Mouse (Mus musculus) midbrain, embryonic 16.5 days (tissue): Measurements from ENCODE around the gene Phf1. TPM values are rescaled to one million over a fixed set of nuclear protein-coding genes. Genes with fewer than 3 reads are reported as not detected.
A peak's percentile ranks its signal among the peaks of the same experiment; 100 is the strongest.
"Not testable (repeated sequence)": the region's sequence is repeated elsewhere in the genome, so short reads cannot be mapped to it uniquely, and the experiment has no call there.

Experiments
- ATAC-seq: fragments of 200-750 bp; cut with Nextera tagmentation; 2 replicates; pipeline ENCODE4 v1.8.0; 2017; ENCODE audit warnings: moderate TSS enrichment
- H3K27ac ChIP-seq: fragments of 300-500 bp; sonication (generic); 2 replicates; pipeline ENCODE4 v1.5.1; 2014; ENCODE audit warnings: mild to moderate bottlenecking, low read length, mixed read lengths
- H3K27me3 ChIP-seq: fragments of 300-500 bp; sonication (generic); 2 replicates; pipeline ENCODE4 v1.6.1; 2014; ENCODE audit warnings: low read depth, low read length, mixed read lengths; ENCODE audit not compliant: control insufficient read depth, insufficient read depth
- H3K36me3 ChIP-seq: fragments of 300-500 bp; sonication (generic); 2 replicates; pipeline ENCODE4 v1.6.1; 2014; ENCODE audit warnings: mild to moderate bottlenecking, low read length, moderate library complexity, mixed read lengths; ENCODE audit not compliant: control insufficient read depth, insufficient read depth
- H3K4me1 ChIP-seq: fragments of 300-500 bp; sonication (generic); 2 replicates; pipeline ENCODE4 v1.6.1; 2014; ENCODE audit warnings: mild to moderate bottlenecking, low read length, mixed read lengths; ENCODE audit not compliant: control insufficient read depth, insufficient read depth
- H3K4me2 ChIP-seq: fragments of 300-500 bp; sonication (generic); 2 replicates; pipeline ENCODE4 v1.6.1; 2014; ENCODE audit warnings: mild to moderate bottlenecking, low read length, mixed read lengths
- H3K4me3 ChIP-seq: fragments of 300-500 bp; sonication (generic); 2 replicates; pipeline ENCODE4 v1.5.1; 2014; ENCODE audit warnings: low read depth, mild to moderate bottlenecking, low read length, moderate library complexity, mixed read lengths
- H3K9ac ChIP-seq: fragments of 300-500 bp; sonication (generic); 2 replicates; pipeline ENCODE4 v1.6.1; 2014; ENCODE audit warnings: low read depth, low read length, mixed read lengths
- H3K9me3 ChIP-seq: fragments of 300-500 bp; sonication (generic); replicated peaks from 2 replicates; pipeline ENCODE4 v1.6.1; 2014; ENCODE audit warnings: mild to moderate bottlenecking, low read length, mixed read lengths; ENCODE audit not compliant: control insufficient read depth, poor library complexity, severe bottlenecking
- WGBS: fragments of 180-500 bp; shearing (Covaris S2); extraction: QIAGEN DNeasy Blood & Tissue Kit; methylation state at CpG from one replicate; pipeline ENCODE4 v1.1.7; 2014; 5-methylcytosine and 5-hydroxymethylcytosine counted together
- polyA plus RNA-seq: library from polyadenylated mRNA; unstranded; fragments of >200 nt; fragmentation: Nextera tagmentation; extraction: Ambion mirVana; gene quantifications from 2 replicates; pipeline ENCODE4 v1.2.1, GENCODE M21; 2015

The Phf1 gene
- polyA plus RNA-seq, 1 experiment from 2014 or later, result 28.0 TPM

DNA sequence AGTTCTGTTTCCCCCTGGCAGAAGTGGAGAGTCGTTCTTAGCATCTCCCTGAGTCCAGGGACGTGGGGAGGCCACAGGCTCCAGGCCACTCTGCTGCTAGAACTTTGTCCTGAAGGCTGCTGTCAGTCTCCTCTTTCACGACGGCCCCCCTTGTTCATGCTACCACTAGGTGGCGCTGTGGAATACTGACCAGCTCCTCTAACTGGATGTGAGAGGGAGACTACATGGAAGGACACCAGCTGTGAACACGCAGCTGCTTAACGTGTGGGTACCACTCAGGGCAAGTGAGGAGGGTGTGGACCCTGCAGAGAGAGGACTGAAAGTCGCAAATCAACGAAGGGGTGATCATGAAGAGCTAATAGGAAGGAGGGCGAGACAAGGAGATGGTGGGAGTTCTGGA is 37.3 kb upstream of the Phf1 start:
- WGBS, result 15% methylated on average over 10 of the region's 10 CpGs
- no peaks in the 10 kb centered on the region for H3K9me3 ChIP-seq
- H3K4me3 ChIP-seq, result no peak overlapping the region
- no peak overlapping the region for H3K4me2 ChIP-seq
- no peaks in the 10 kb centered on the region for H3K36me3 ChIP-seq
- no peak overlapping the region for H3K27ac ChIP-seq
- peaks cover 2% of the 10 kb centered on the region for H3K4me1 ChIP-seq
- ATAC-seq, result no peak
- H3K27me3 ChIP-seq, result no peaks in the 10 kb centered on the region
- no peak overlapping the region for H3K9ac ChIP-seq

DNA sequence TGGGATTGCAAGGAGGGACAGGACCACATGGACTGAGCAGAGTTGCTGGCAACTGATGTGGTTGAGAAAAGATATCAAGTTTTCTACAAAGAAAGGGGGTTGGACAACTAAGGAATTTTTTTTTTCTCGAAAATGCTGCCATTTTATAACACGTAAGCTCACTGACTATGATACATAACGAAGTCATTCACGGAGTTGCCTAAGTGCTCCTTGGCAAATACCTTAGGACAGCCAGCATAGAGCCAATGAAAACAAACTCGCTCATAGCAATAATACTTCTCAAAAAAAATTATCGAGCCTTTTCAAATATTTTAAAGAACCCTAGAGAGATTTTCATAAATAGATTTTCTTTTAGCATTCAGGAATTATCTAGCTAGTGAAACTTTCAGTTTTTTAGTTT is 31.9 kb upstream of the Phf1 start:
- H3K4me2 ChIP-seq, result no peak overlapping the region
- no peak for ATAC-seq
- no peaks in the 10 kb centered on the region for H3K27me3 ChIP-seq
- WGBS, result 87% methylated on average over 6 of the region's 6 CpGs
- no peak overlapping the region for H3K4me3 ChIP-seq
- no peaks in the 10 kb centered on the region for H3K4me1 ChIP-seq
- H3K9ac ChIP-seq, result no peak overlapping the region
- no peaks in the 10 kb centered on the region for H3K36me3 ChIP-seq
- H3K27ac ChIP-seq, result no peak overlapping the region
- no peaks in the 10 kb centered on the region for H3K9me3 ChIP-seq

DNA sequence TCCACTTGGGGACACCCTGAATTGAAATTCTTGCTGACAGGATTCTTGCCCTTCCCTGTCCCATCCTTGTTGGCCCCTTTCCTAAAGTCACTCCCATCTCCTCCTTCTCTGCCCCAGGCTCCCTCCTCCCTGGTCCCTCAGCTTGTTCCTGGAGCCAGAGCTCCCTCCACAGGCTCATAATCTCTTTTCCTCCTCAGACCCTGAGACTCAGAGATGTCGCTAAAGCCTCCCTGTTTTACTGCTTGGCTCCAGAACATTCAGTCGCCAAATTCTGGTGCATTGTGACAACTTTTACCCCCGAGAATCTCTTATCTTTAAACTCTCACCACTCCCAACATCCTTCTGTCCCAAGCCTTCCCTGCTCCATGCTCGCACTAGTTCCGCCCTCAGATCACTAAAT is 28.5 kb upstream of the Phf1 start:
- WGBS, result 66% methylated on average over 5 of the region's 5 CpGs
- H3K27ac ChIP-seq, result no peak overlapping the region
- no peak overlapping the region for H3K4me3 ChIP-seq
- no peaks in the 10 kb centered on the region for H3K9me3 ChIP-seq
- H3K9ac ChIP-seq, result no peak overlapping the region
- H3K27me3 ChIP-seq, result no peaks in the 10 kb centered on the region
- no peak overlapping the region for H3K4me2 ChIP-seq
- ATAC-seq, result no peak
- no peaks in the 10 kb centered on the region for H3K4me1 ChIP-seq
- H3K36me3 ChIP-seq, result no peaks in the 10 kb centered on the region

DNA sequence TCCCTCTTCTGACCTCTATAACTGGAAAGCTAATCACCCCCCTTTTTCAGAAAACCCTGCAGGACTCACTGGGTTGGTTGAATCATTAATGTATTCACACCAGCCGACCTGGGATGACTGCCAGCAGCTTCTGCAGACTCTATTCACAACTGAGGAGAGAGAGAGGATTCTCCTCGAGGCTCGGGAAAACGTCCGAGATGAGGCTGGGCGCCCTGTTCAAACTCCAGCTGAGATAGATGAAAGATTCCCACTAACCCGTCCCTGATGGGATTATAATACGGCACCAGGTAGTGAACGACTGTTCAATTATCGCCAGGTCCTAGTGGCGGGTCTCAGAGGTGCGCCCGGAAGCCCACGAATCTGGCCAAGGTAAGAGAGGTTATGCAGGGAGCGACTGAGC is 25.3 kb upstream of the Phf1 start:
- H3K9ac ChIP-seq, H3K27me3 ChIP-seq, H3K4me2 ChIP-seq, H3K4me1 ChIP-seq, H3K36me3 ChIP-seq, H3K27ac ChIP-seq, H3K9me3 ChIP-seq, H3K4me3 ChIP-seq, ATAC-seq: not testable (repeated sequence)
- 76% methylated on average over 14 of the region's 15 CpGs for WGBS

DNA sequence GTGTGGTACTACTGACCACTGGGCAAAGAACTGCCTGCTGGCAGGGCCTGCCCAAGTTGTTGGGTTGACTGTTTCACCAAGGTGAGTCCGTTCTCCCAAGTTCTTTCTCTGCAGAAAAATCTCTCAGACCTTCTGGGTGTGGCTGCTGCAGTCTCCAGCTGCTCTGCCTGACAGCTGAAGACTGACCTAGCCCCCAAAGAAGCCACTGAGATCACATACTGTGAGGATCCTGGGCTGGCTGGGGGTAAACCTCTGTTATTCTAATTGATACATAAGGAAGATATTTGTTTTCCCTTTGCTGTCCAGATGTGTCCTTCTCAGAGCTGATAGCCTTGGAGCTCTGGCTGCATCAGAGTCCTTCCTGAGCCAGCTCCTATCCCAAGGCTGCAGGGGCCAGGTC is 17.6 kb upstream of the Phf1 start:
- no peak overlapping the region for H3K4me2 ChIP-seq
- no peak overlapping the region for H3K4me3 ChIP-seq
- no peak overlapping the region for H3K27ac ChIP-seq
- H3K9ac ChIP-seq, result no peak overlapping the region
- WGBS, result 43% methylated on average over 1 of the region's 1 CpGs
- no peak for ATAC-seq
- peaks cover 4% of the 10 kb centered on the region for H3K4me1 ChIP-seq
- no peaks in the 10 kb centered on the region for H3K9me3 ChIP-seq
- no peaks in the 10 kb centered on the region for H3K27me3 ChIP-seq
- H3K36me3 ChIP-seq, result no peaks in the 10 kb centered on the region

DNA sequence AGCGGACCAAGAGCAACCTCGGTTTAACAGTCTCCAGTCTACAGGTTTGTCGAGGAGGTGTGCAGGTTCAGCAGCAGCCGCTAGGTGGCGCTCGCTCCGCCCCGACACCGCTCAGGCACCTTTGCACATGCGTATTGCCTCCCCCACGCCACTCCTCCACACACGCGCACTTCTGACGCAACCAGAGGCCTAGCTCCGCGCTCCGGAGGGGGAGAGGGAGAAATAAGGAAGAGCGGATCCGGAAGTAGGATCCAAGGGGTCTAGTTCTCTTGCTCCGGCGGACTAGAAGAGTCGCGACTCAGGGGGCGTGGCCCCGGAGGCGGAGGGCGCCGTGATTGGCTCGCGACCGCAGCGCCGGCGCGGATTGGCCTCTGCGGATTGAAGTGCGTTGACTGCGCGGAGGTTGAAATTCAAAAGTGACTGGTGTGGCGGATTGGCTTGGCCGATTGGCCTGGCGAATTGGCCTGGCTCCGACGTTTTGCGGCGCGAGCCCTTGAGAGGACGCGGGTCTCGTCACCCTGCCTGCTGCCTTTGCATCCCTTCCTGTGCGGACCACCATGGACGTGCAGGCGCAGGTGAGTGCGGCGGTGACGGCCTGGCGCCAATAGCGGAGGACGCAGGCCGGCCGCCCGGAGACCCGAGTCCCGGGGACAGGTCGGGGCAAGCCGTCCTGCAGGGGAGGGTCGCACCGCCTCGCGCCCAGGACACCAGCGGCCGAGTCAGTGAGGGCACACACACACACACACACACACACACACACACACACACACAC is 16.0 kb upstream of the Phf1 start, which contains the start of gene Kifc5b:
Kifc5b (plus strand) TSS at position 381 of the 772 bp plus-strand sequence.
- H3K9ac ChIP-seq, result peak within 1 kb of the TSS; percentile 61
- WGBS, result under 1% methylated on average over 68 of the region's 72 CpGs
- peaks cover 4% of the 10 kb centered on the region for H3K4me1 ChIP-seq
- no peaks in the 10 kb centered on the region for H3K9me3 ChIP-seq
- H3K4me2 ChIP-seq, result peak within 1 kb of the TSS; percentile 74
- H3K36me3 ChIP-seq, result no peaks in the 10 kb centered on the region
- no peak within 1 kb of the TSS for H3K27ac ChIP-seq
- H3K27me3 ChIP-seq, result no peaks in the 10 kb centered on the region
- peak within 1 kb of the TSS; percentile 63 for H3K4me3 ChIP-seq
- peak; percentile 99 for ATAC-seq

DNA sequence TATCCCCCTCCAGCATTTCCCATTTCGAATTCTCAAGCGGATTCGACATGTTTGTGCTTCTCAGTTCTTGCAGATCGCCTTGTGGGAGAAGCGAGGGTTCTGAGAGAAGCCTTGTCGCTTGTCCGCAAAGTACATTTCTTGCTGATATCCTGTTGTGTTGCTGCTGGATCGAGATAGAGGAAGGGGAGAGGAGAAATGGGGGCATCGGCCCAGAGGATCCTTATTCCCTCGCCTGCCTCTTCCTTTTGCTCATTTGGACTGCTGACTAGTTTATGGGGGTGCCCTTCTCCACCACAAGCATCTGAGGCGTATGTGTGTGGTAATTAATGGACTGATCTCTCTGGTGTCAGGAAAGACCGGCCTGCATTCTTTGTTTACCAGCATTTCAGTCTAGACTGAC is 15.3 kb upstream of the Phf1 start:
- not testable (repeated sequence) for H3K4me1 ChIP-seq, H3K27ac ChIP-seq, H3K27me3 ChIP-seq, H3K36me3 ChIP-seq, ATAC-seq, H3K9me3 ChIP-seq
- peak overlapping the region; percentile 63 for H3K4me3 ChIP-seq
- WGBS, result 3% methylated on average over 11 of the region's 12 CpGs
- H3K9ac ChIP-seq, result peak overlapping the region; percentile 61; the same call in 1 of the 2 replicates
- H3K4me2 ChIP-seq, result peak overlapping the region; percentile 74

DNA sequence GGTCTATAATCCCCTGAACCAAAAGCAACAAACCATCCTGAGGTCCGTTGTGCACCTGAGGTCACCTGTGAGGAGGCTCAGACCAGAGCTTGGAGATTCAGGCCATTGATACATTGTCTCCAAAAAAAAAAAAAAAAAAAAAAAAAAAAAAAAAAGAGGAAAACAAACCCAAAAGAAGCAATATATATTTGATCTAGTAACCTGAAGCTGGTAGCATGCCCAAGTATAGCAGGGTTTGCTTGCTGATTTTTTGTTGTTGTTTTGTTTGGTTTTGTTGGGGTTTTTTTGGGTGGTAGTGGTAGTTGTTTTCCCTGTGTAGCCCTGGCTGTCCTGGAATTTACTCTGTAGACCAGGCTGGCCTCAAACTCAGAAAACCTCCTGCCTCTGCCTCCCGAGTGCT is 14.5 kb upstream of the Phf1 start:
- peaks cover 4% of the 10 kb centered on the region for H3K4me1 ChIP-seq
- no peak overlapping the region for H3K9ac ChIP-seq
- H3K4me3 ChIP-seq, result no peak overlapping the region
- WGBS, result 81% methylated on average over 2 of the region's 2 CpGs
- H3K4me2 ChIP-seq, result no peak overlapping the region
- H3K36me3 ChIP-seq, result no peaks in the 10 kb centered on the region
- no peak overlapping the region for H3K27ac ChIP-seq
- H3K27me3 ChIP-seq, result no peaks in the 10 kb centered on the region
- ATAC-seq, result no peak
- no peaks in the 10 kb centered on the region for H3K9me3 ChIP-seq

DNA sequence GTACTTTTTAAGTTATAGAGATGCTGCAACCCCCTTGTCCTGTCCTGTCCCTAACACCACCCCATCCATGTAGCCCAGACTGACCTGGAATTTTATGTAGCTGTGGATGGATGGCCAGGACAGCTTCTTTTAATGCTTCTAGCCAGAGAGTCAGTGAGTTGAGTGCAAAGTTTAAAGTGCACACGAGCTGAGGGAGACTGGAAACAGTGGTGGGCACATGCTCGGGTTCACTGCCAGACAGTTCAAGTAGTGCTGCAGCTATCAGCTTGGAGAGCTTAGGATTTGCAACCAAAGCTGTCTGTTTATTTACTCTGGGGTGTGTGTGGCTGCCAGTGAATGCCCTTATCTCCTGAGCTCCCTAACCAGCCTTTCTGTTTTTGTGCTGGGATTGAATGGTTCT is 13.3 kb upstream of the Phf1 start:
- not testable (repeated sequence) for H3K4me3 ChIP-seq, H3K4me2 ChIP-seq, ATAC-seq, H3K9ac ChIP-seq, H3K27ac ChIP-seq, H3K36me3 ChIP-seq, H3K27me3 ChIP-seq, H3K4me1 ChIP-seq, H3K9me3 ChIP-seq
- WGBS, result 82% methylated on average over 2 of the region's 2 CpGs
